Comparison of ENCODE assay signal across 18 mouse cellular contexts in genomic region chr12:37888591-37888990, GRCm38 (mm10).
"Had no signal": no experiment of that assay in that cellular context is flagged by ENCODE, and none has a peak within 500 bp of the region (broad histone marks: within the 10 kb centered on the region; RNA-seq: fewer than 3 reads in every experiment).

No protein-coding gene starts in this region.

- ATAC-seq: lung, postnatal 0 days; midbrain, embryonic 13.5 days; midbrain, embryonic 15.5 days had no signal

- H3K27me3 ChIP-seq: lung, embryonic 15.5 days; megakaryocyte, embryonic 14.5 days; midbrain, embryonic 13.5 days; midbrain, embryonic 15.5 days; neural tube, embryonic 12.5 days had no signal

- H3K9me3 ChIP-seq: lung, embryonic 15.5 days; megakaryocyte, embryonic 14.5 days; midbrain, embryonic 13.5 days; midbrain, embryonic 15.5 days; neural tube, embryonic 12.5 days had no signal

- H3K4me1 ChIP-seq: megakaryocyte, embryonic 14.5 days; midbrain, embryonic 13.5 days; midbrain, embryonic 15.5 days; neural tube, embryonic 12.5 days had no signal

- H3K4me2 ChIP-seq: lung, embryonic 15.5 days; midbrain, embryonic 11.5 days; midbrain, embryonic 13.5 days; midbrain, embryonic 15.5 days; neural tube, embryonic 12.5 days had no signal

- H3K36me3 ChIP-seq: lung, embryonic 15.5 days; midbrain, embryonic 13.5 days; midbrain, embryonic 15.5 days; neural tube, embryonic 12.5 days had no signal

- DNase-seq: lung, adult 2 months; lung, postnatal 14 days; lung, postnatal 36 days; right cerebral cortex, adult 18-20 months; right cerebral cortex, postnatal 25 days; right cerebral cortex, postnatal 4 days; spleen, adult 18-20 months; thymus, adult 18-20 months; thymus, postnatal 14 days; thymus, postnatal 36 days had no signal

- H3K4me3 ChIP-seq: lung, embryonic 15.5 days; megakaryocyte, embryonic 14.5 days; midbrain, embryonic 13.5 days; midbrain, embryonic 15.5 days; neural tube, embryonic 12.5 days had no signal

- H3K9ac ChIP-seq: lung, embryonic 15.5 days; midbrain, embryonic 13.5 days; midbrain, embryonic 15.5 days; neural tube, embryonic 12.5 days had no signal

- H3K27ac ChIP-seq: lung, embryonic 15.5 days; macrophage; midbrain, embryonic 13.5 days; midbrain, embryonic 15.5 days; neural tube, embryonic 12.5 days had no signal
